Mouse (Mus musculus) midbrain, embryonic 14.5 days (tissue): ENCODE measurements around the gene Sftpa1. TPM values are rescaled to one million over a fixed set of nuclear protein-coding genes. Genes with fewer than 3 reads are reported as not detected.

Experiments
- ATAC-seq: fragments of 200-750 bp; cut with Nextera tagmentation; 2 replicates; pipeline ENCODE4 v1.8.0; 2017; ENCODE audit warnings: moderate number of reproducible peaks, moderate library complexity; ENCODE audit not compliant: low FRiP score, low TSS enrichment
- DNase-seq: peaks from one replicate; pipeline ENCODE4 v3.0.0-alpha.2; 2015
- H3K27ac ChIP-seq: fragments of 300-500 bp; sonication (generic); replicated peaks from 2 replicates; pipeline ENCODE4 v1.5.1; 2014; ENCODE audit warnings: mild to moderate bottlenecking, low read depth, low read length, moderate library complexity
- H3K27me3 ChIP-seq: fragments of 300-500 bp; sonication (generic); 2 replicates; pipeline ENCODE4 v1.6.1; 2014; ENCODE audit warnings: low read length, control low read depth, mixed read lengths; ENCODE audit not compliant: control insufficient read depth, insufficient read depth
- H3K36me3 ChIP-seq: fragments of 300-500 bp; sonication (generic); 2 replicates; pipeline ENCODE4 v1.6.1; 2014; ENCODE audit warnings: low read length, control low read depth; ENCODE audit not compliant: control insufficient read depth, insufficient read depth
- H3K4me1 ChIP-seq: fragments of 300-500 bp; sonication (generic); 2 replicates; pipeline ENCODE4 v1.6.1; 2014; ENCODE audit warnings: mild to moderate bottlenecking, antibody characterized with exemption, low read length, control low read depth; ENCODE audit not compliant: control insufficient read depth, insufficient read depth
- H3K4me2 ChIP-seq: fragments of 300-500 bp; sonication (generic); 2 replicates; pipeline ENCODE4 v1.6.1; 2014; ENCODE audit warnings: mild to moderate bottlenecking, low read length, moderate library complexity
- H3K4me3 ChIP-seq: fragments of 300-500 bp; sonication (generic); replicated peaks from 2 replicates; pipeline ENCODE4 v1.5.1; 2014; ENCODE audit warnings: low read depth, low read length
- H3K9ac ChIP-seq: fragments of 300-500 bp; sonication (generic); replicated peaks from 2 replicates; pipeline ENCODE4 v1.6.1; 2014; ENCODE audit warnings: mild to moderate bottlenecking, low read length, moderate library complexity
- H3K9me3 ChIP-seq: fragments of 300-500 bp; sonication (generic); 2 replicates; pipeline ENCODE4 v1.6.1; 2016; ENCODE audit warnings: low read length, control low read depth, mixed read lengths; ENCODE audit not compliant: control insufficient read depth
- WGBS: fragments of 180-500 bp; shearing (Covaris S2); extraction: QIAGEN DNeasy Blood & Tissue Kit; methylation state at CpG from one replicate; pipeline ENCODE4 v1.1.7; 2014; 5-methylcytosine and 5-hydroxymethylcytosine counted together
- polyA plus RNA-seq: library from polyadenylated mRNA; unstranded; fragments of >200 nt; fragmentation: Nextera tagmentation; extraction: Ambion mirVana; gene quantifications from 2 replicates; pipeline ENCODE4 v1.2.1, GENCODE M21; 2014

Gene Sftpa1
- polyA plus RNA-seq: not detected in 2 replicates

GRCm38 (mm10) chr14:41131540-41131939 is at the start of gene Sftpa1:
TSS of gene Sftpa1 (plus strand) at chr14:41131782.
- no peak within 1 kb of the TSS for H3K27ac ChIP-seq
- no peaks in the 10 kb centered on the region for H3K27me3 ChIP-seq
- DNase-seq: no peak
- WGBS: 79% methylated on average over 7 of the region's 7 CpGs
- no peak within 1 kb of the TSS for H3K4me2 ChIP-seq
- H3K9ac ChIP-seq: no peak within 1 kb of the TSS
- H3K9me3 ChIP-seq: no peaks in the 10 kb centered on the region
- ATAC-seq: no peak
- no peaks in the 10 kb centered on the region for H3K4me1 ChIP-seq
- H3K4me3 ChIP-seq: no peak within 1 kb of the TSS
- no peaks in the 10 kb centered on the region for H3K36me3 ChIP-seq

GRCm38 (mm10) chr14:41082408-41082807 is 49.2 kb upstream of the Sftpa1 start:
- Histone ChIP-seq H3K4me2 (no peak overlapping the region), H3K4me1 (no peaks in the 10 kb centered on the region), H3K27ac (no peak overlapping the region), H3K9ac (no peak overlapping the region), H3K4me3 (no peak overlapping the region), H3K27me3 (no peaks in the 10 kb centered on the region), H3K9me3 (no peaks in the 10 kb centered on the region), H3K36me3 (no peaks in the 10 kb centered on the region)
- WGBS: 96% methylated on average over 2 of the region's 2 CpGs
- DNase-seq (no peak), ATAC-seq (no peak)

- Histone ChIP-seq H3K27me3 (no peaks in the 10 kb centered on the region), H3K9me3 (no peaks in the 10 kb centered on the region), H3K4me3 (no peak overlapping the region), H3K9ac (no peak overlapping the region), H3K4me2 (no peak overlapping the region), H3K36me3 (no peaks in the 10 kb centered on the region), H3K4me1 (no peaks in the 10 kb centered on the region), H3K27ac (no peak overlapping the region)
- DNase-seq (no peak), ATAC-seq (no peak)
- 87% methylated on average over 1 of the region's 1 CpGs for WGBS
Observed at GRCm38 (mm10) chr14:41087509-41087908, 44.1 kb upstream of the Sftpa1 start.

GRCm38 (mm10) chr14:41090777-41091176 is 40.8 kb upstream of the Sftpa1 start:
- H3K9me3 ChIP-seq: no peaks in the 10 kb centered on the region
- H3K27me3 ChIP-seq: no peaks in the 10 kb centered on the region
- H3K9ac ChIP-seq: no peak overlapping the region
- WGBS: 55% methylated on average over 8 of the region's 8 CpGs
- no peak for ATAC-seq
- no peak overlapping the region for H3K27ac ChIP-seq
- no peaks in the 10 kb centered on the region for H3K36me3 ChIP-seq
- no peak overlapping the region for H3K4me3 ChIP-seq
- H3K4me1 ChIP-seq: no peaks in the 10 kb centered on the region
- no peak overlapping the region for H3K4me2 ChIP-seq
- DNase-seq: peak; percentile 19

- WGBS: 57% methylated on average over 1 of the region's 1 CpGs
- Histone ChIP-seq H3K36me3 (no peaks in the 10 kb centered on the region), H3K27me3 (no peaks in the 10 kb centered on the region), H3K27ac (no peak overlapping the region), H3K9me3 (no peaks in the 10 kb centered on the region), H3K4me3 (no peak overlapping the region), H3K4me2 (no peak overlapping the region), H3K4me1 (no peaks in the 10 kb centered on the region), H3K9ac (no peak overlapping the region)
- no peak for ATAC-seq
- peak; percentile 47 for DNase-seq
Observed at GRCm38 (mm10) chr14:41094114-41094513, 37.5 kb upstream of the Sftpa1 start.

GRCm38 (mm10) chr14:41096296-41096860 is 35.2 kb upstream of the Sftpa1 start:
- H3K27ac ChIP-seq: no peak overlapping the region
- H3K4me1 ChIP-seq: no peaks in the 10 kb centered on the region
- no peaks in the 10 kb centered on the region for H3K36me3 ChIP-seq
- ATAC-seq (no peak), DNase-seq (no peak)
- no peak overlapping the region for H3K4me2 ChIP-seq
- 83% methylated on average over 3 of the region's 3 CpGs for WGBS
- no peak overlapping the region for H3K4me3 ChIP-seq
- H3K27me3 ChIP-seq: no peaks in the 10 kb centered on the region
- no peaks in the 10 kb centered on the region for H3K9me3 ChIP-seq
- H3K9ac ChIP-seq: no peak overlapping the region

- ATAC-seq: no peak
- Histone ChIP-seq H3K9me3 (no peaks in the 10 kb centered on the region), H3K9ac (no peak overlapping the region), H3K36me3 (no peaks in the 10 kb centered on the region), H3K4me1 (no peaks in the 10 kb centered on the region), H3K4me3 (no peak overlapping the region), H3K27me3 (no peaks in the 10 kb centered on the region), H3K27ac (no peak overlapping the region), H3K4me2 (no peak overlapping the region)
- no peak for DNase-seq
- WGBS: 84% methylated on average over 1 of the region's 1 CpGs
Observed at GRCm38 (mm10) chr14:41098726-41099125, 32.9 kb upstream of the Sftpa1 start.

- 95% methylated on average over 3 of the region's 3 CpGs for WGBS
- no peaks in the 10 kb centered on the region for H3K9me3 ChIP-seq
- H3K4me1 ChIP-seq: no peaks in the 10 kb centered on the region
- DNase-seq (no peak), ATAC-seq (no peak)
- no peaks in the 10 kb centered on the region for H3K27me3 ChIP-seq
- no peak overlapping the region for H3K4me2 ChIP-seq
- H3K4me3 ChIP-seq: no peak overlapping the region
- H3K9ac ChIP-seq: no peak overlapping the region
- H3K36me3 ChIP-seq: no peaks in the 10 kb centered on the region
- no peak overlapping the region for H3K27ac ChIP-seq
Observed at GRCm38 (mm10) chr14:41100712-41101111, 30.9 kb upstream of the Sftpa1 start.

- no peaks in the 10 kb centered on the region for H3K4me1 ChIP-seq
- no peaks in the 10 kb centered on the region for H3K27me3 ChIP-seq
- H3K27ac ChIP-seq: no peak overlapping the region
- ATAC-seq (no peak), DNase-seq (no peak)
- H3K36me3 ChIP-seq: no peaks in the 10 kb centered on the region
- 88% methylated on average over 5 of the region's 5 CpGs for WGBS
- no peak overlapping the region for H3K4me3 ChIP-seq
- no peak overlapping the region for H3K9ac ChIP-seq
- H3K9me3 ChIP-seq: no peaks in the 10 kb centered on the region
- no peak overlapping the region for H3K4me2 ChIP-seq
Observed at GRCm38 (mm10) chr14:41101242-41101641, 30.3 kb upstream of the Sftpa1 start.
